Mouse (Mus musculus): Measurements from ENCODE around the gene Maff.

DNA sequence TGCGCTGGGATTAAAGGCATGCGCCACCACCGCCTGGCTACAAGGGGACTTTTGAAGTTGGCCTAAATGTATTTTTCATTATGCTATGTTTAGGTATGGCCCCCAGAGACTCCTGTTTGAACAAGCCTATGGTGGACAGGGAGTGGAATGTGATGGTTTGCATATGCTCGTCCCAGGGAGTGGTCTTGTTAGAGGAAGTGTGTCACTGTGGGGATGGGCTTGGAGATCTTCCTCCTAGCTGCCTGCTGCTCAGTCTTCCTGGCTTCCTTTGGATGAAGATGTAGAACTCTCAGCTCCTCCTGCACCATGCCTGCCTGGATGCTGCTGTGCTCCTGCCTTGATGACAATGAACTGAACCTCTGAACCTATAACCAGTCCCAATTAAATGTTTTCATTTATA lies 15.9 kb upstream of the Maff start:
- TF ChIP-seq CTCF (IDR thresholded peaks at IDR 0.05; ENCODE audit: insufficient read depth, low read depth, low read length) (no peak), POLR2A (IDR thresholded peaks at IDR 0.05; ENCODE audit: insufficient read depth, low read depth, low read length) (no peak)

Data from olfactory bulb, adult 2 months (tissue).